Mouse (Mus musculus) gastrocnemius, adult 8-10 months (tissue): Measurements from ENCODE around the gene Akr1b3. TPM values are rescaled to one million over a fixed set of nuclear protein-coding genes. Genes with fewer than 3 reads are reported as not detected.

Experiments used
- DNase-seq, 2 experiments: peaks; one replicate each; pipeline ENCODE4 v3.0.0; 2022; ENCODE audit warnings: low spot score in 2 of 2
- total RNA-seq, 4 experiments: library from RNA; stranded (reverse); gene quantifications; 2 replicates each; pipeline ENCODE4 v1.2.4; 2022

Gene Akr1b3
- total RNA-seq, 4 experiments from 2014 or later, result 178 to 217 (median 203) TPM

GRCm38 (mm10) chr6:34331379-34331778, 14.1 kb upstream of the Akr1b3 start:
- no peak for DNase-seq

- no peak for DNase-seq
Measured at GRCm38 (mm10) chr6:34322121-34322520, 4.8 kb upstream of the Akr1b3 start.

- DNase-seq, result no peak
Measured at GRCm38 (mm10) chr6:34318636-34319035, 1.4 kb upstream of the Akr1b3 start.

- no peak for DNase-seq
Measured at GRCm38 (mm10) chr6:34318172-34318571, 894 bp upstream of the Akr1b3 start.

DNA sequence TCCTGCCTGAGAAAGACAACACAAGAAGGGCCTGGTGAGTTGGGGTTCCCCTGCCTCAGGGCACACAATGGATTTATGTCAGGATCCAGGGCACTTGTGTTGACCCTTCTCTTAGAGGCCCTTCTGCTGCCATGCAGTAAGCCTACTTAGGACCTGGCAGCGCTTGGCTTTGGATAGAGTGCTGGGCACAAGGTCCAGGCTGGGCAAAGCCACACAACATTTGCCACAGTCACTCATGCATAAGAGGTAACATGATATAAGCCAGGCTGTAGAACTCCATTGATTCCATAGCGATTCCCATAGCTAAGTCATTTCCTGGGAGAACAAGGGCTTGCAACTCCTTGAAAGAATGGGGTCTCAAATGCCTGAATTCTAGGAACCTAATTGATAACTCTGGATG, 3.4 kb downstream of the Akr1b3 start:
- DNase-seq, result peak; percentile 52 to 70

DNA sequence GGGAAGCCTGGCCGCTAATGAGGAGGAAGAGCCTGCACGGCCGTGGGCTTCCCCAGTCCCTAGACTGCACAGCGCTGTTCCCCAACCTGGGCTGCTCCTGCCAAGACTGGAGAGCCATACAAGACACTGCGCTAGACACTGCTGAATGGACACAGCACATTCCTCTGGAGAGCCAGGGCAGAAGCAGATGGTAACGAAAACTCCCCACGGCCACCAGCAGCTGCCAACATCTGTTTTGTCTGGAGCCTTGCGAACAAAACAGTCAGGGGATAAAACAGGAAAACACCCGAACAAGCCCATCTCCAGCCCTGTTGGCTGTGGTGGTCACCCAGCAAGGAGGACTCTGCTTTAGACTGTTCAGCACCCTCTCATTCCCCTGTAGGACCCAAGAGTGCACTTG, 3.9 kb downstream of the Akr1b3 start:
- no peak for DNase-seq

GRCm38 (mm10) chr6:34310023-34310595, 7.2 kb downstream of the Akr1b3 start:
- DNase-seq, result no peak

DNA sequence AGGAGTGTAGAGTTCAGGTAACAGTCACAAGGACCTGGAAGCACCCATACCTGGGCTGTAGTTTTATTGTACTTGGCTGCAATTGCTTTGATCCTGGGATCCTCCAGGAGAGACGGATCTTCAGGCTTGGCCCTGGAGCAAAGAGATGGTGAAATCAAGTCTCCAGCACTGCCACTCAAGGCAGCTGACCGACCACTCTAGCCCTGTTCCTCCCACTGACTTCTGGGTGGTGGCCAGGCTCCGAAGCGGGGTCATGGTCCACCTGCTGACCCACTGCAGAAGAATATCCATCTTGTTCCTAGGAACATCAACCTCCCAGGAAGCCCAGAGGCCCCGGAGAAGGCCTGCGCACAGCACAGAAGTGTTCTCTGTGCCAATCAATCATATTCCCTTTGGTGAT, 7.8 kb downstream of the Akr1b3 start:
- DNase-seq, result no peak

- DNase-seq, result no peak
Measured at GRCm38 (mm10) chr6:34306797-34307196, 10.5 kb downstream of the Akr1b3 start.

- DNase-seq, result peak; percentile 22 to 31
Measured at GRCm38 (mm10) chr6:34304675-34305241, 12.5 kb downstream of the Akr1b3 start.

DNA sequence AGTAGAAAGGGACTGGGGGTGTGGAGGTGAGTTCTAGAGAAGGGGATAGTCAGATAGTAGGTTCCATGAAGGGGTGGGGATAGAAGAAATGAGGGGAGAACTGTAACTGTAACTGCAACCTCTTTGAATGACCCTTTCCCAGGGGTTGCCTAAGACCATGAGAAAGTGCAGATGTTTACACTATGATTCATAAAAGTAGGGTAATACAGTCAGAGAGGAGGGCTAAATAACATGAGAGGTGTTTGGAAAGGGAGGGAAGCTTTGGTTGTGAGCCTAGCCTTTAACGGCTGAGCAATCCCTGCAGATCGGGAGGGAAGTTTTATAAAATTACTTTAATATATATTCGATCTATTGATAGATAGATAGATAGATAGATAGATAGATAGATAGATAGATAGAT, 20.2 kb downstream of the Akr1b3 start:
- no peak for DNase-seq

- DNase-seq, result no peak
Measured at GRCm38 (mm10) chr6:34295437-34295836, 21.8 kb downstream of the Akr1b3 start.

DNA sequence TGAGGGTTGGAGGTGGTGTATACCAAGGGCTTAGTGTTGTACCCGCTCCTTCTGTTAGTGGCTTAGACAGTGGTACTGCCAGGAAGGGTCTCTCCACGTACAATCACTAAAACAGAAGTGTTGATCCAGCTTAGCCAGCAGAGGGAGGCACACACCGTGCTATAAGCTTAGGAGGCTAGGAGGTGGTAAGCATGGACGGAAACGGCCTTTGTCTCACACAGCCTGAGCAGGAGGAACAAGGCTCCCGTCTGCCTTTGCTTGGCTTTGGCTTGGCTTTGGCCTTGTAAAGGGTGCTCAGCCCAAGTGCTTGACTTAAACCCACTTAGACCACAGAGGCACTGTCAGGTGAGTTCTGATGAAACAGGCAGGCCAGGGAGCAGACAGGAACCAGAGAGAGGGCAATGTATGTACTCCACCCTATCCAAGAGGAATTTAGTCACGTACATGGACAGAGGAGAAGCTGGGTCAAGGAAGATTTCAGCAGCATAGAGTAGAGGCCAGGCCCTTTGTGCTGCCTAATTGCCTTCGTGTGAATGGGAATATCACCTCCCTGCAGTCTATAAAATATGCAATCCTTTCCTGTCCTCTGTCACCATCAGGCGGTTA, 24.3 kb downstream of the Akr1b3 start:
- DNase-seq, result peak; percentile 27 to 33

DNA sequence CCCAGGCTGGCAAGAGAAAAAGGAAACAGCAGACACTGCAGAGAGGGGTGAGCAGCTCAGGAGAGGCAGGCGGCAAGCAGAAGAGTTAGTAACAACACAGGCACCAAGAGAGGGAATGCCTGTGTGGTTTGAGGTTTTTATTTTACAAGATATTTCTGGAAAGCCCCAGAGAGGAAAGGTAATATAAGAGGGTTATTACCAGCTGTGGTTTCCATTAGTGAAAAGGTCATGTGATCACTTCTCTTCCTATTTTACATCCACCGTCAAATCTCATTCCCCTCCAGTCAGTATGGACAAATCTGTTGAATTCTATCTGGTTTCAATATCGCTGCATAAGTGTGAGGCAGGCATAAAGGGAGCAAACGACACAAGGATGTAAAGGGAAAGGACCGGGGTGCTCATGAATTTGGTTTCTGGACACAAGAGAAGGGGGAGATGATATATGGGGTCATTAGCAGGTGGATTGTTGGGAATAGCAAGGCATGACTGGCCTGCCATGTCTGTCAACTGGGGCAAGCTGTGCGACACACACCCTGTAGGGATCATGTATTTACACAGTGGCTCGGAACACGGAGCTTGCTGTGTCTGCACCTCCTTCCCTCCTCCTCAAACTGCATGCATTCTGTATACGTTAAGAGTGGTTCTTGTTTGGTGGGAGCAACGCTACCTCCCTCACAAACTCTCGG, 24.9 kb downstream of the Akr1b3 start:
- DNase-seq, result no peak

- no peak for DNase-seq
Measured at GRCm38 (mm10) chr6:34290681-34291080, 26.6 kb downstream of the Akr1b3 start.

GRCm38 (mm10) chr6:34290091-34290490, 27.2 kb downstream of the Akr1b3 start:
- DNase-seq, result no peak

- peak; percentile 52 to 79 for DNase-seq
Measured at GRCm38 (mm10) chr6:34288098-34288497, 29.2 kb downstream of the Akr1b3 start.

- no peak for DNase-seq
Measured at GRCm38 (mm10) chr6:34286841-34287240, 30.4 kb downstream of the Akr1b3 start.

DNA sequence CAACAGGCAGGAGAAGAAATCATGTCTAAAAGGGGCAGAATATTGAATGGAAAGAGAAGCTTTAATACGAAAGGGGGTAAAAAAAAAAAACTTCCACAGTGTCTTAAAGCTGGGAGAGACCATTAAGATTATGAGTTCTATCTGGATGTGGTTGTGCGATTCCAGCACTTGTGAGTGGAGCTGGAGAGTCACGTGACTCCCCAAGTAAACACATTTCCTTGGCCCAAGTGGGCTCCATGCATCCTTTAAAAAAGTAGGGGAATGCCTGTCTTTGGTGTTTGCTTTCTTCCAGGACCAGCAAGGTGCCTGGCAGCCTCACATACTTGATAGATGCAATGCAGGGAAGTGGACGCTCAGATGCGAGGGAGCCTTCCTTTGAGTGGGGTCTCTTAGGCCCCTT, 38.9 kb downstream of the Akr1b3 start:
- no peak for DNase-seq

DNA sequence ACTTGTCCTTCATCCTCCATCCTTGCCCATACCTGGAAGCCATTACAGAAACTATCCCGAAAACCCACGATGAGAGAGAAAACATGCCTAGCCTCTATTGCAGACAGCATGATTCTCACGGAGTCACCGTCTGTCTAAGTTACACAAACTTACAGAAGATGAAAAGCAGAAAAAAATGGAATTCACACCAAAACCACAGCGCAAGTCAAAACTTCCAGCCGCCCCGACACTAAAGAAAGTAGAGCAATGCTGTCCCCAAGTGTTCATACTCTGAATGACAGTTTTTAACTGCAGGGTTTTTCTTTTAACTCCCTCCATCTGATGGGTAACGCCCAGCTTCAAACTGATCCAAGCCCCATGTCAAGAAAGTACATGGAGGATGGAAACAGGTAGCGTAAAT, 39.6 kb downstream of the Akr1b3 start:
- peak in 1 of 2 experiments; percentile 8 for DNase-seq

DNA sequence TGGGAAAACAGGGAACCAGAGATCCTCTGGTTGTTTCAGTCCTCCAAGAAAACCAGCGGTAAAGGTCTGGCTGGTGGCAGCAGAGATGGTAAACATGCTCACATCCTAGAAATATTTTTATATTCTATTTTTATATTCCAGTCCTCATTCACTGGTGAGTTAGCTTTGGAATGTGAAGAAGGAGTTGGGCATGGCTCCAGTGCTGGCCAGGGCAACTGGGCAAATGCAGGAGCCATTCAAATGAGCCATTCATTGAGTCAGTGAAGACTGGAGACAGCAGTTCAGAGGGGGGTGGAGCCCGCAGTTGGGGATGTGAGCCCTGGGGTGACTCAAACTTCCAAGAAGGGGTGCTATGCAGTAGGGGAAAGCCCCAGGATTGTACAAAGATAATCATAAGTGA, 42.9 kb downstream of the Akr1b3 start:
- peak in 1 of 2 experiments; percentile 18 for DNase-seq

- no peak for DNase-seq
Measured at GRCm38 (mm10) chr6:34273073-34273472, 44.2 kb downstream of the Akr1b3 start.

DNA sequence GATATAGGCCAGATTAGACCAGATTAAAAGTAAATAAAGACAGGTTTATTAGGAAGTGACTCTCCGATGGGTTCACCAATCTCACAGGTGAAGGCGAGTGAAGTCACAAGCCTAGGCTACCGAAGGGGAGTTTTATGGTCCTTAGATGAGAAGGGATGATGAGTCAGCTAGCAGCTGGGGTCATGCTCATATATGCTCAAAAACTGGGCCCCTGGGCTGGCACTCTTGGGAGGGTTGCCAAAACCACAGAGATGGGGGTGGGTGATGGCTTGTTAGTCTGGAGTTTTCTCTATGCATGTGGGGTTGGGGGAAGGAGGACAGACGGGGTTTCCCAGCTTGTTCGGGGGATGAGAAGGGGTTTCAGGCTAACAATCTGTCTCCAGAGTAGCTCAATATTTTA, 44.8 kb downstream of the Akr1b3 start:
- DNase-seq, result no peak
